Mouse (Mus musculus): ENCODE results near the gene Ireb2.

DNA sequence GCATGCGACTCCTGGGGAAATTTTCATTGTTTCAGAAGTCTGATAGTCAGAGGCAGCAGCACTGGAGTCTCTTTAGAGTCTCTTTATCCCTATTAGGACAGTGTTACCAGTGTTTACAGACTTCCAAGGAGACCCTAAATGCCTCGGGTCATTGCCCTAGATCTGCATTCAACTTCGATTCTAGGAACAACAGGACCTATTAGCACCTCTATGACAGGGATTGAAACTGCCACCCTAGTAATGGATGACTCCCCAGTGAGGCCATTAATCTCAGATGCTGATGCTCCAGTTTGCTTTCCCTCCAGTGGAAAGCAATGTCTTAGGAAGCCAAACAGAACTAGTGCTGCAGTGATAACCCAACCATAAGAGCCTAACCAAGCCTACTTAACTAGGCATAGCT lies 6.1 kb upstream of the Ireb2 start:
- TF ChIP-seq FLI1 (IDR thresholded peaks at IDR 0.05; ENCODE audit: low read length) (no peak), GATA1 (IDR thresholded peaks at IDR 0.05; ENCODE audit: borderline replicate concordance, low read length) (no peak)
